Mouse (Mus musculus): ENCODE measurements around the gene Zbp1.

Zbp1 gene

GRCm38 (mm10) chr2:173209091-173209815 is 9.5 kb downstream of the Zbp1 start:
- DNase-seq: peak; percentile 64

- peak; percentile 69 for DNase-seq
These were observed 11.7 kb downstream of the Zbp1 start for GRCm38 (mm10) chr2:173207051-173207450.

DNA sequence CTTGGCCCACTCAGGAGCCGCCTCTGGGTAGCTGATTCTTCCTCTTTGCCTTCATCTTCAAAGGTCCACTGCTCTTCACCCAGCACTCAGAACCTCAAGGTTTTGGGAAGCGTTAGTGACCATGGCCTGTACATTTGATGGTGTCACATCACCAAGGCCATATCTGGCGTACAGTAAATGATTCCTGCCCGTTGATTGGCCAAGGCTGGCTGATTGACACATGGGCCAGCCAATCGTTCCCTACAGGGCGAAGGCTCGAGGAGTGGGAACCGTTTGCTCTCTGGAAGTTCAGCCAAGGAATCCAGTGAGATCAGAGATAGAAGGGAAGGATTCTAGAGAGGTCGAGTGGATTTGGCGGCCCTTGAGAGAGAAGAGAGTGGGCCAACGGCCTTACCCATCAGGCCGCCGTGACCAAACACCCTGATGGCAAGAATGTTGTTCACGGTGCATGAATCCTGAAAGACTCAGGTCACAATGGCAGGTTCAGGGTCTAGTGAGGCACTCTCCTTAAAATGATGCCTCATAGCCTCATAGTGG is 13.1 kb downstream of the Zbp1 start:
- DNase-seq: peak; percentile 71

- peak; percentile 58 for DNase-seq
These were observed 14.1 kb downstream of the Zbp1 start for GRCm38 (mm10) chr2:173204671-173205070.

- DNase-seq: peak; percentile 54
These were observed 15.0 kb downstream of the Zbp1 start for GRCm38 (mm10) chr2:173203726-173204125.

GRCm38 (mm10) chr2:173202924-173203689 is 15.6 kb downstream of the Zbp1 start:
- DNase-seq: no peak

GRCm38 (mm10) chr2:173194796-173195195 is 23.9 kb downstream of the Zbp1 start:
- peak; percentile 57 for DNase-seq

- peak; percentile 86 for DNase-seq
These were observed 31.4 kb downstream of the Zbp1 start for GRCm38 (mm10) chr2:173187182-173187855.

- peak; percentile 96 for DNase-seq
These were observed 32.4 kb downstream of the Zbp1 start for GRCm38 (mm10) chr2:173186047-173186943.

GRCm38 (mm10) chr2:173185282-173185681 is 33.4 kb downstream of the Zbp1 start:
- peak; percentile 83 for DNase-seq

DNA sequence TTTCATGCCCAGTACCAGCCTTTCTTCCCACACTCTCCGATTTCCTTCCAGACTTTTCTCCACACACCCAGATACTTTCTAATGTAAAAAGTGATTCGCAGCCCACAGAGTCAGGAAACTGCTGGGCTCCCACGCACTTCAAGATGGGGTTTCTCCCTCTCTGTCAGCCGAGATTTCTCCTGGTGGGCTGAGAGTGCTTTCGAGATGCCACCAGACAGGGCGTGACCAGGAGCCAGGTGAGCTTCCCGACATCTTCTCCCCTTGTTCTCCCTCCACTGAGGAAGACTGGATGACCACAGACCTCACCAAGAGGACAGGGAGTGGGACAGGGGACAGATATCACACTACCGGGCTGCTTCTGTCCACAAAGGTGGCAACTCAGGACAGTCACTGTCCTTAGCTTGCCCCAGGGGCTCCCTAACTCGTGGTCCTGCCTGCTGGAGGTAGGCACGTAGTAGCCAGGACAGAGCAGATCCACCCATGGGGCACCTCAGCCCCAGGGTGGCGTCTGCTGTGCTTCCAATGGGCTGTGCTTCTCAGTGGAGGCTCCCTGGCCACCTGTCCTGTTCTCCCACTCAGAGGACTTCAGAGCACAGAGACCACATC is 34.1 kb downstream of the Zbp1 start:
- peak; percentile 88 for DNase-seq

GRCm38 (mm10) chr2:173183836-173184460 is 34.8 kb downstream of the Zbp1 start:
- peak; percentile 91 for DNase-seq

- peak; percentile 82 for DNase-seq
These were observed 35.4 kb downstream of the Zbp1 start for GRCm38 (mm10) chr2:173183311-173183710.

GRCm38 (mm10) chr2:173182796-173183195 is 35.9 kb downstream of the Zbp1 start:
- DNase-seq: peak; percentile 81

DNA sequence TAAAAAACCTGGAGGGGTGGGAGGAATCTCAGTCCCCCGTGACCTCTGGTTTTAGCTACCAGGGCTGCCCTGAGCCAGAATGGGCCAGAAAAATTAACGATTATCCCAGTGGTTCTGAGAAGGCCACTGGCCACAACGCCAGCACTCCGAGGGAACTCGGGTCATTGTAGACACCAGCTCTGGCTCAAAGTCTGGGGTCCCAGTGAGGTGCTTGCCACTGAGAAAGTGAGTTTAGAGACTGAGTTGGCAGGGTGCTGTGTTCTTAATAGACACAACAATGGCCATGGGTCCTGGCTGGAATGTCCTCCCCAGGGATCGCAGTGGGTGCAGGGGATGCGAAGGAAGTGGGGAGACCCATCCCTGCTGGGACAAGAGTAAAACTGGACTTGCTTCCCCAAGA is 36.8 kb downstream of the Zbp1 start:
- peak; percentile 76 for DNase-seq

DNA sequence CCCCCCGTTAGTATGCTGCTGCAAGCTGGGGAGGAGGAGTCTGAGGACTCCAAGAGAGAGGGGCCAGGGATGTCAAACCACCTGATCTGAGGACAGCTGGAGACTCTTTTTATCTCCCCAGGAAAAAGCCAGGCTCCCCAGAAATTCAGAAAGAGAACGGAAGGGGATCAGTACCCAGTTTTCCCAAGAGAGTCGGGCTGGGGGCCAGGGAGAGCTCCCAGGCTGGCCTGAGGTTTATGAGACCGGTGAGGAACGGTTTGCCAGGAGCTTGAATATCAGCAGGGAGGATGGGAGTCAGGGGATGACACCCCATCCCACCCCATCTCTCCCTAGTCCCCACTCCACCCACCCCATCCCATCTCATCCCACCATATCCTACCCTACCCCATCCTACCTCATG is 37.2 kb downstream of the Zbp1 start:
- peak; percentile 81 for DNase-seq

DNA sequence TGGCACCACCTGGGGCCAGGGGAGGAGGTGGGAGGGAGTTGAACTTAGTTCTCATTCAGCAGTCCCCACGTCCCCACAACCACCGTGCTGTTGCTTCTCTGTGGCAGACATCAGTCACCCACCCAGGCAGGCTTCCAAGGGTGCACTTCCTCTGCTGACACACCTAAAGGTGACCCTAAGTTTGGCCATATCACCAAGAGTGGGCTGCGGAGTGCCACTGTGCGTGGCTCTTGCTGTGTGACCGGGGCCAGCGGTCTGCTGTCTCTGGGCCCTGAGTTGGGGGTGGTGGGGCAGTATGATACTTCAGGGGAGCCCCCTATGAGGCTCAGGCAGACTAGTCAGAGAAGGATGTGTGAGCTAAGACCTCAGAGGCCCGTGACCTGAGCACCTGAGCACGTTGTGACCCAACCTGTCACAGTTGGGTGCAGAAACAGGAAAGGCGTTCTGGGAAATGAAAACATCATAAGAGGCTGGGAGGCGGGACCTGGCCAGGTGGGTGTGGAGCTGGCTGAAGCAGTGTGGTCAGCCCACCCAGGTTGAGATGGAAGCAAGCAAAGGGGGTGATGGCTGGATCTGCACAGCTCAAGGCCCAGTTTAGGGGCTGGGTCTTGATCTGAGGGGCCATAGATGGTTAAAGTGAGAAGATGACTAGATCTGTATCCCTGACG is 37.9 kb downstream of the Zbp1 start:
- DNase-seq: peak; percentile 84

GRCm38 (mm10) chr2:173180026-173180425 is 38.7 kb downstream of the Zbp1 start:
- peak; percentile 53 for DNase-seq

DNA sequence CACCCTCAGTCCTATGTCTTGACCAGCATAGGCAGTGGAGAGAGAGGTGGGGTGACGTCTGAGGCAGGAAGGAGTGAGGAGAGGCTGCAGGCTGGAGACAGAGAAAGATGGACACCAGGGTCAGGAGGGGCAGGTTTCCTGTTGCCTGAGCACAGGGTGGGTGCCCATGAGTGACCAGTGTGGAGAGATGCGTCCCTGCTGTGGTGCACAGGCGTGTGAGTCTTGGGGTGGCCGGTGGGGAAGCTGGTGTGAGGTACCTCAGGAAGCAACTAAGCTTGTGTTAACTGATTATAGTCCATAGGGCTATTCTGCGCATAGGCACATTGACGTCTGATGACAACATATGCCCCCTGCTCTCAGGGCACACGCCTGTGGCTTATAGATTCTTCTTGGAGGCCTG is 39.7 kb downstream of the Zbp1 start:
- DNase-seq: peak; percentile 86

GRCm38 (mm10) chr2:173177951-173178350 is 40.8 kb downstream of the Zbp1 start:
- peak; percentile 95 for DNase-seq

GRCm38 (mm10) chr2:173177481-173177880 is 41.2 kb downstream of the Zbp1 start:
- DNase-seq: peak; percentile 88

Data from heart, adult 11 months (tissue).